Mouse (Mus musculus): ENCODE data around the gene Pacrg.

Pacrg gene

GRCm38 (mm10) chr17:10495588-10495987 lies 344.5 kb downstream of the Pacrg start:
- no peak for DNase-seq (ENCODE audit: low read depth, low spot score)

GRCm38 (mm10) chr17:10493124-10493523 lies 347.0 kb downstream of the Pacrg start:
- peak; percentile 69 for DNase-seq (ENCODE audit: low read depth, low spot score)

GRCm38 (mm10) chr17:10490374-10491169 lies 349.5 kb downstream of the Pacrg start:
- DNase-seq (ENCODE audit: low read depth, low spot score), result no peak

GRCm38 (mm10) chr17:10488873-10489272 lies 351.2 kb downstream of the Pacrg start:
- DNase-seq (ENCODE audit: low read depth, low spot score), result no peak

GRCm38 (mm10) chr17:10483945-10484546 lies 356.1 kb downstream of the Pacrg start:
- peak; percentile 89 for DNase-seq (ENCODE audit: low read depth, low spot score)

GRCm38 (mm10) chr17:10481081-10481480 lies 359.0 kb downstream of the Pacrg start:
- DNase-seq (ENCODE audit: low read depth, low spot score), result peak; percentile 29

GRCm38 (mm10) chr17:10479020-10479707 lies 360.9 kb downstream of the Pacrg start:
- DNase-seq (ENCODE audit: low read depth, low spot score), result no peak

GRCm38 (mm10) chr17:10478377-10478776 lies 361.7 kb downstream of the Pacrg start:
- no peak for DNase-seq (ENCODE audit: low read depth, low spot score)

- no peak for DNase-seq (ENCODE audit: low read depth, low spot score)
Observed at GRCm38 (mm10) chr17:10476807-10477206, 363.3 kb downstream of the Pacrg start.

GRCm38 (mm10) chr17:10474972-10475371 lies 365.1 kb downstream of the Pacrg start:
- no peak for DNase-seq (ENCODE audit: low read depth, low spot score)

GRCm38 (mm10) chr17:10473826-10474384 lies 366.2 kb downstream of the Pacrg start:
- DNase-seq (ENCODE audit: low read depth, low spot score), result no peak

GRCm38 (mm10) chr17:10473175-10473574 lies 366.9 kb downstream of the Pacrg start:
- no peak for DNase-seq (ENCODE audit: low read depth, low spot score)

- DNase-seq (ENCODE audit: low read depth, low spot score), result no peak
Observed at GRCm38 (mm10) chr17:10469874-10470568, 370.1 kb downstream of the Pacrg start.

- no peak for DNase-seq (ENCODE audit: low read depth, low spot score)
Observed at GRCm38 (mm10) chr17:10467102-10467501, 373.0 kb downstream of the Pacrg start.

GRCm38 (mm10) chr17:10465467-10465866 lies 374.6 kb downstream of the Pacrg start:
- DNase-seq (ENCODE audit: low read depth, low spot score), result no peak

GRCm38 (mm10) chr17:10464700-10465099 lies 375.4 kb downstream of the Pacrg start:
- no peak for DNase-seq (ENCODE audit: low read depth, low spot score)

GRCm38 (mm10) chr17:10463626-10464025 lies 376.5 kb downstream of the Pacrg start:
- no peak for DNase-seq (ENCODE audit: low read depth, low spot score)

GRCm38 (mm10) chr17:10460916-10461315 lies 379.2 kb downstream of the Pacrg start:
- DNase-seq (ENCODE audit: low read depth, low spot score), result no peak

- no peak for DNase-seq (ENCODE audit: low read depth, low spot score)
Observed at GRCm38 (mm10) chr17:10458743-10459142, 381.4 kb downstream of the Pacrg start.

GRCm38 (mm10) chr17:10456409-10456808 lies 383.7 kb downstream of the Pacrg start:
- DNase-seq (ENCODE audit: low read depth, low spot score), result no peak

GRCm38 (mm10) chr17:10455961-10456360 lies 384.1 kb downstream of the Pacrg start:
- no peak for DNase-seq (ENCODE audit: low read depth, low spot score)

- peak; percentile 81 for DNase-seq (ENCODE audit: low read depth, low spot score)
Observed at GRCm38 (mm10) chr17:10454406-10454805, 385.7 kb downstream of the Pacrg start.

All from telencephalon, adult 2 months (tissue).